Mouse (Mus musculus) embryonic fibroblast, embryonic 13.5 days (primary cell): ENCODE measurements around the gene Utp6.
"Not testable (repeated sequence)": the region's sequence is repeated elsewhere in the genome, so short reads cannot be mapped to it uniquely, and the experiment has no call there.

Experiments used
- CTCF ChIP-seq: IDR thresholded peaks from 2 replicates; pipeline ENCODE4 v1.5.1; 2011; ENCODE audit warnings: mild to moderate bottlenecking, control low read depth, low read length, moderate library complexity, borderline replicate concordance; ENCODE audit not compliant: insufficient read depth
- POLR2A ChIP-seq: IDR thresholded peaks from 2 replicates; pipeline ENCODE4 v1.6.1; 2011; ENCODE audit warnings: low read depth, mild to moderate bottlenecking, control low read depth, low read length, moderate library complexity

GRCm38 (mm10) chr11:79976645-79977044 is 14.5 kb upstream of the Utp6 start:
- TF ChIP-seq POLR2A, CTCF: not testable (repeated sequence)
